Mouse (Mus musculus): Measurements from ENCODE around the gene Rbpj. TPM values are rescaled to one million over a fixed set of nuclear protein-coding genes. Genes with fewer than 3 reads are reported as not detected.

The Rbpj gene
- total and polyA plus RNA-seq, 3 experiments = 7.9 to 40.7 (median 25.8) TPM

DNA sequence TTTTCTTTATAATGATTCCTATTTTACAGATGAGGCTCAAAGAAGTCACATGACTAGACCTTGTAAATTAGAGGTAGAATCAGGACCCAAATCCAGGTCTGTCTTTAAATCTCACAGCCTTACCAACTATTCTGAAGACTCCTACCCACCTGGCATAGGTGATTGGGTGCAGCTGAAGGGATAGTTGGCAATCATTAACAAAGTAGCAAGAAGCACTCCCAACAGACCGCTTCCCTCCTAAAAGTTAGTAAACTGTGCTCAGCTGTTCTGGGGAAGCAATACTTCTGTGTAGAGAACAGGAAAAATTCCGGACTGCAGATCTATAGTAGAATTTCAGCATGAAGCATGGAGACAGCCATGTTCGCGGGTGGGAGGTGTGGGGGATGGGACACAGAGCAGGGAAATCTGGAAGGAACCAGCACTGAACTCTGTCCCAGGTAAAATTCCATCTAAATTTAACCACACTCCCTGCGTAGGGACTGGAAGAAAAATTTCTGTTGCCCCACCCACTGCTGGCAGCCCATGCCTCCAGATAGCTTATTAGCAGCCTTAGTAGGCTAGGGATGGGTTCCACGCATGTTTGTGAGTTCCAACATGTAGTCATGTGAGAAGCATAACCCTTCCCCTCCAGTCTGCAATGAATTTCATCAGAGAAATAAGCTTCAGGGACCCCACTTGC lies 3.3 kb downstream of the Rbpj start:
- no peak for DNase-seq

DNA sequence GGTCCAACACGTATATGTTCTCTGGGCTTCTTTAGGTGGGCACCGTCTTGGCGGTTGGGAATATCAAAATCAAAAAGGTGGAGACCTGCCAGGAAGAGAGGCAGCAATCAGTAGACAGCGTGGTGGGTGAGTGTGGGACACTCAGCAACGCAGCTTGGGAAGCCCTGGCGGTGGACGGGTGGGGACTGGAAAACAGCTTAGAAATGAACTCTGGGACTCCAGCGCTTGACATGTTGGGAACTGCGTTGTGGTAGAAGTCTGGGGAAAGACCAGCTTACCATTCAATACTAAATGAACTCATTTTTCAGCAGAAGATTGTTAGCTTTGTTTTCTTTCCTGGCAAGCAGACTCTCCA lies 3.8 kb downstream of the Rbpj start:
- DNase-seq = no peak

DNA sequence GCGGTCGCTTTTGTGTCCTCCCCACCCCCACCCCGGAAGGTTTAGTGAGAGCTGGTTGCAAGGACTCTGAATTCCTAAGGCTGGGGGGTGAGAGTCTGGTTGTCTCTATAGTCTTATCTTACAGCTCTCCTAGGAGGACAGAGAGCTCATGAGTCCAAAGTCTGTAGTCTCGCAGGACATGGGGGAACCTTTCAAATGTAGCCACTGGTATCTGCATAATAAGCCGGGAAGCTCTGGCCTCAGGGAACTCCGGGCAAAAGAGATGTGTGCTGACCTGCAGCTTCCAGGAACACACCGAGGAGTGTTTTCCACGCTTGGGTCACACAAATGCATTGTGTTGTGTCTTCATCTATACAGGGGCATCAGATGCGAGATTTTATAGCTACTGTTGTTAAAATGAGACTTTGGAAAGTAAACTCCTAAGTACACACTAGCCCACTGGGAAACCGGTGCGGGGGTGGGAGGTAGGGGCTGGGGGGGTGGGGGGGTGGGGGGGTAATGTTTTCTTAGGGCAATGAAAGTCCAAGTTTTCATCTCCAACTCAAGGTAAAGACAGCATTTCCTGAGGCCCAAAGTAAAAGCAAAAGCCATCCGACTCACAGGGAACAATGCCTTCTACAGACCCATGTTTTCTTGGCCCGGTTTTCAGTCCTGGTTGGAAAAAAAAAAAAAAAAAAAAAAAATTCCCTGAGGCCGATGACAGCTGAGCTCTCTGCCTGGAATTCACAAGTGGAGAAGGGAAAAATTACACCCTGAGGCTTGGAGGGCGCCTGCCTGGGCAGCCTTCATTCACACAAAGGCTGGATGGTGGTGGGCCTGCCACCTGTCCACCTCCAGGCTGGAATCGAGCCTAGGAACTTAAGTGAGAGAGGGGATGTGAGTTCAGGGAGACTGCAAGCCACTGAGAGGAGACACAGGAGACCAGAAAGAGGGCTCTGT lies 4.5 kb downstream of the Rbpj start:
- DNase-seq = no peak

DNA sequence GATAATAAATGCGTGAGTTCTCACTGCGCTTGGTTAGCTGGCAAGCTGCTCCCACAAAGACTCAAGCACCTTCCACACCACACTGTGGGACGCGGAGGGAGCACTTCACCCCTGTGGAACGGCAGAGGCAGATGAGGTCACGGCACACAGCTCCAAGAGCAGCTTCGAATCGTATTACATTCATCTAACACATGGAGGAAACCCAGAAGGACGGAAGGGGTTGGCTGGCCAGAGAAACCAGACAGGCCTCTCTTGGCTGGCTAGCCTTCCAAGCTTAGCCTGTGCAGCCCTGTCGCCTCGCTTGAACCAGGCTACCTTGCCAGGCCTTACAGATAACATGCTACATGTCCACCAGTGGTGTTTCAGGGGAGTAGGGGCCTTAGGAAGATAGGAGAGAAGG lies 6.5 kb downstream of the Rbpj start:
- DNase-seq = no peak

DNA sequence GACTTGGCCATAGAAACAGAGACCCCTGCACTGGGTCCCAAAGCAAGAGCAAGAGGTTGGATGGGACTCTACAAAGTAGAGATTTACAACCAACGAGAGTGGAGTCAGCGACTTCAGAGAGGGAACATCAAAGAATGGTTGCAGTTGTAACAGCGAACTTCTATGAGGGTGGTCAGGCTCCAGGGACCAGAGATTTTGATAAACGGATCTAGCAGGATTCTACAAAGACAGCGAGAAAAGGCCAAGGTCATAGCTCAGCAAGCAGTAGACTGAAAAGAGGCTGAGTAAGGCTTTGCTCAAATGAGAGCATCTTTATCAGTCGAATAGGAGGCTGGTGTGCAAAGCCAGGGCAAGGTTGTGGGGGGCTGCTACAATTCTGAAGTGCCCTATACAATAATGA lies 13.2 kb downstream of the Rbpj start:
- DNase-seq = peak; percentile 68

DNA sequence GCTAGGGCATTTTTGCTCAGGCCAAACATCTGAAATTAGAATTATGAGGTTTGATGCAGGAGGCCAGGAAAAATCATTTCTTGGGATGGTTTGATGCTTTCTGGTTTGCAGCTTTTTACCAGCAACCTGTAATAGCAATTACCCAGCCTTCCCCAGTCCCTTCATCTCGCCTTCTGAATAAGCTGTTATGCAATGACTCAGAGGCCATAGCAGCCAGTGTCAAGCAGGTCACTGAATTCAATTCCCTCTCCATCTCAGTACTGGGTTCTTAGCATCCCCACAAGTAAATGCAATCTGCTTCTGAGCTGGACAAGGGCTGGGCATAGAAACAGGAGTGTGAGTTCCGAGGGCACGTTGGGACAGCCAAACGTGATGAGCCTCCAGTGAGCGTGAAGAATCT lies 13.9 kb downstream of the Rbpj start:
- peak; percentile 58 for DNase-seq

DNA sequence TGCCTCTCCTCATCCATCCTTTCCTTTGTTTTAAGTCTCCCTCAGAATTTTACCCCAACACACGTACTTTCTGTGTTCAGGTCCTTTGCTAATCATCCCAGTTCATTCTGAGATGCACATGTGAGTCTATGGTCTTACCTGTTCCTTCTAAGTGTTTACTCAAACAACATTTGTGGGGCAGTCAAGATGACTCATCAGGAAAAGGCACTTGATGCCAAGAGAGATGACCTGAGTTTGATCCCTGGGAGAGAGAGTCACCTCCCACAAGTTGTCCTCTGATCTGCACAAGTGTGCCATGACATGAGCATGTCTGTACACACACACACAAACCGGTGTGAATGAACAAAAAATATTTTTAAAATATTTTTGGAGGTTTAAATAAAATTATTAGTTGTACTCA lies 15.1 kb downstream of the Rbpj start:
- no peak for DNase-seq

DNA sequence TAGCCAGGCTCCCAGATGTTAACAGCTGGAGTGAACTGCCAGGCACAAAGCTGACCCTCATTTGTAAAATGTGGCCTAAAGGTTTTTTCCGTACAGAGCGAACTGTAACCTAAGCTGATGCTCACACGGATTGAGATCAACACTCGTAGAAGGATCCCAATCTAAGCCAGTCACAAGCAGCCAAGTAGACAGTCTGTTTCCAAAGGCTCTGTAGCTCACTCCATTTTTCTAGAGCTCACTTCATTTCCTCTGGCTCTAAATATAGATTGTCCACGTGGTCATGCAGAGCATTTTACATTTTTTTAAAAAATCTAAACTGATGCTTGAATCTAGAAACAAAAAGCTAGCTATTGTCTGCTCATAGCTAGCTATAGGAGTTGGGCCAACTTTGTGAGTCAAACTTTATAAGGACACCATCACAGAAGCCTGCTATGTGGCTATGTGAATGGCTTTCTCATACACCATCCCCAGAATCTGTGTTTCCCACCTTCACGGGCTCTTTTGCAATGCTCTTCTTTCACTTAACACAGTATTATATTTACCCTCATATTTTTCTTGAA lies 19.2 kb downstream of the Rbpj start:
- no peak for DNase-seq

DNA sequence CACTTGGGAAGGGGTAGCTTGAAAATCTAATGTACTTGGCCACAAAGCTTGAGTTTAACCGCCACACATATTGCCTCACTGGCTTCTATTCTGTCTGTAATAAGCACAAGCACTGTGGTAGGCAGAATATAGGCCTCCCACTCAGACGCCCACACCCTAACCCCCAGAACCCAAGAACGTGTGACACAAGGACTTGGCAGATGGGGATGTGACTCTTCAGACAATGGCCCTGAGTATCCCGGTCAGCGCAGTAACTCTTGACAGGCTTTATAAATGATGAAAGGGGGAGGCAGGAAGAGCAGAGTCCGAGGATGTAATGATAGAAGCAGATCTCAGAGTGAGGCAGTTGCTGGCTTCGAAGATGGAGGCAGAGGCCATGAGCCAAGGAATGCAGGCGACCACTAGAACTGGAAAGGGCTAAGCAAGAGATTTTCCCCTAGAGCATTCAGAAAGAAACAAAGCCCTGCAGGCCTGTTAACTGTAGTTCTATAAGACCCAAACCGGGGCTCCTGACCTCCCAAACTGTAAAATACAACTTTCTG lies 20.1 kb downstream of the Rbpj start:
- DNase-seq = peak; percentile 60

DNA sequence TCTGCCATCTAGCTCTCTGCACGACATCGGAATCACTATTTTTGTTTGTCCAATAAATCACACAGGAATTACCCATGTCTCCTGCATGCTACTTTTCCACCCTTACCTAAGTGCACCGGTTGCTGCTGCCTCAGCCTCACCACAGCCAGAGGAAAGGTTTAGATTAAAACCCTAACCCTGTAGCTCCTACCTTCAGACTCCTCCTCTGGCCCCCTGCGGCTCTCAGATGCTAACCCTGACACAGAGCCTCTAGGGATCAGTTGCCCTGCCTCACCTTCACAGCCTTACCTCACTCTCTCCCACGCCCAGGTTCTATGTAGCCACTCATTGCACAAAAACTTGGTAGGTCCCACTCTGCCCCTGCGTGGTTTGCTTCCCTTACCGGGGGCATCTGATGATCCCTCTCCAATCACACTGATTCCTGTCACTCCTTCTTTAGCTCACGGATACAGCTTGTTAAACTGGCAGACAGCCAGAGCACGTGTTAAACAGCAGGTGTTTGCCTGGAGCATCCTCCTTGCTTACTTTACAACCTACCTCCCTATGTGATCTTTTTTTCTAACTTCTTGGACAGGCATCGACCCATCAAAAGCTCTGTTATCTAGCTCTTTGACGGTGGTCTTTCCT lies 21.1 kb downstream of the Rbpj start:
- DNase-seq = no peak

DNA sequence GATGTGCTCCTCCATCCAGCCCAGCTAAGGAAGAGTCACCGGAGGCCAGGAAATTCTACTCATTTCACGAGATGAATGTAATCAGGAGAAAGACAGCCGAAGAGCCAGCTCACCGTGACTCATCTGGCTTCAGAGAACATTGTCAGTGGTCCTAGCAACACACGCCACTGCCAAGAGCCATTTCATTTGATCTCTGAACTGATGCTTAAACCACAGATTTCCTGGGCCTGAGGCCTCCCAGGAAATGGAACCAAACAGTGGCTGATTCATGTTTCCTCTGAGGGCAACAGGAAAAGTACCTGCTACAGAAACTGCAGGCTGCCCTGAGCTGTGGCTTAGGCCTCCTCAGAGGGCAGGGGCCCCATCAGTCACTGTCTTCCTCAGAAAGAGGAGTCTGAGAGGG lies 24.7 kb downstream of the Rbpj start:
- peak; percentile 85 for DNase-seq

DNA sequence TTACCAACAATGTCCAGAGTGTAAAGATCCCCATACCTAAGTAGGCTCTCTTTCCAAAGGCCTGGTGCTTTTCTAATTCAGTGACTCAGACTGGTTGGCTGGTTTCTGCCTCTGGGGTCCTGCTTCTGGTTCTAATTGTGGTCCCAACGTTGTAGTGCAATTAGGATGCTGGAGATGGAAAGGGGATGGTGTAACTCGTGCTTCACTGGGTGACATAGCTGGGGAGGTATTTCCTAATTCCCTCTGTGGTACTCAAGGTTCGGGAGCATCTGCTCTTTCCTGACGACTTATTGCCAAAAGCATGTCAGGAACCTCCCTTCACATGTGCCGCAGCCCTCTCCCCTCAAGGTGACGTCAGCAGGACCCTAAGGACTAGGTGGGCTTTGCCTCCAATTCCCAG lies 27.8 kb downstream of the Rbpj start:
- no peak for DNase-seq

DNA sequence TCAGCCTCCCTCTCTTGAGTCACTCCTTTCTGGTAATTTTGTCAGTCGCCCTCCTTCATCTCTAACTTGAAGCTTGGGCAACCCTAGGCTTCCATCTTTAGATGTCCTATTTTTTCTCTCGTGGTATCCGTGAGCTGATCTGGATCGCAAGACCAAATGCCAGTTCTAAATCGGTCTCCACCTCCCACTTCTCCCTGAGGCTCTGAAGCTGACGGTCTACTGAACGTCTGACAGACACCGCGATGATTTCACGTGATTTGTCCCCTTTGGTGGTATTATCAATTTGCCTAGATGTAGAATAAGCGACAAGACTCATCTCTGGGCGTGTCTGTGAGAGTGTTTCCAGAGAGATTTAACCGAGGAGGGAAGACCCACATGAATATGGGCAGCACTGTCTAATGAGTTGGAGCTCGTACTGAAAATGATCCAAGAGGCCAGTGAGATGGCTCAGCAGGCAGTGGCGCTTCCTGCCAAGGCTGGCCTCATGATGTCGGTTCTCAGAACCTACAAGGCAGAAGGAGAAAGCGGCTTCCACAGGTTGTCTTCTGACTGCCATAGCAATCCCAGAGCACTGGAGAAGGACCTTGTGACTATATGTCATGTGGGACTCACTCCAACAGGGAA lies 28.7 kb downstream of the Rbpj start:
- DNase-seq = no peak

DNA sequence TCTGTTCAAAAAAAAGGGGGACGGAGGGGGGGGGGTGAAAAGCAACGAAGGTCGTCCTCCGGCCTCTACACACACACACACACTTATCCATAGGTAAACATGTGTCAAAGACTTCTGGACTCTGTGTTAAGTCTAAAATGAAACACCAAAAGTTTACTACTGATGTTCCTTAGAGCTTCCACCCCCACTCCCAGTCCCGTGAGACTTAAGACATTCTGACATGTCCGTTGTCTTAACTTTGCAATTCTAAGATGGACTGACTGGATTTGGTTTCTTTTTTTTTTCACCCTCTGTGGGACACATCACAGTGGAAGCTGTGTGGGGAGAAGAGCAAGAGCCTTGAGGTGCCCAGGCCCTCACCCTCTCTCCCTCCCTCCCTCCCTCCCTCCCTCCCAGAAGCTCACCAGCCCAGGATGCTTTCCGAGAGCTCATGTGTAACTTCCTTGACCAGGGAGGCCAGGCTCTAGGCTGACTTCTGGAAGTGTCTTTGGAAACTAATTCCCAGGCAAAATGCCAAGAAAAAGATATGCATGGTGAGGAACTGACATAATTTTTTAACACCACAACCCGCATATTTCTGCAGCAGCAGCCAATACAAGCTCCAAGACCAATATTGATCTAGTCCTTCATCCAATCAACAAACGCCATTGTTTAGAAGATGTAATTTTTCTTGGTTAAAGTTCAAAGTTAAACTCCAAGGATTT lies 31.0 kb downstream of the Rbpj start:
- DNase-seq = no peak

DNA sequence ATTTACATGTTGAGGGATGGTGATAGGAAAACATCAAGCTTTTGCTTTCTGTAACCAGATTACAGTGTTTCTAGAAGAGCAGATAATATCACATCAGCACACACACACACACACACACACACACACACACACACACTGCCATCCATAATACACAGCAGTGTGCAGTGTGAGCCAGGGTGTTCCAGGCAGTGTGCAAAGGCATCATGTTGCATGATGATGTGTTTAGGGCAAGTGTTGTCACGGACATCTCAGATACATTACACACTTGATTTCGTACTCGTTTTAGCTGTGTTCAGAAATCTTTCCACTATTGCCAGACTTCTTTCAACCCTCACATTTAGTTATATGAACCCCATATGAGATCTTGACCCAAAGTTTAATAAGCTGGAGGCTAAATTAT lies 33.6 kb downstream of the Rbpj start:
- no peak for DNase-seq

DNA sequence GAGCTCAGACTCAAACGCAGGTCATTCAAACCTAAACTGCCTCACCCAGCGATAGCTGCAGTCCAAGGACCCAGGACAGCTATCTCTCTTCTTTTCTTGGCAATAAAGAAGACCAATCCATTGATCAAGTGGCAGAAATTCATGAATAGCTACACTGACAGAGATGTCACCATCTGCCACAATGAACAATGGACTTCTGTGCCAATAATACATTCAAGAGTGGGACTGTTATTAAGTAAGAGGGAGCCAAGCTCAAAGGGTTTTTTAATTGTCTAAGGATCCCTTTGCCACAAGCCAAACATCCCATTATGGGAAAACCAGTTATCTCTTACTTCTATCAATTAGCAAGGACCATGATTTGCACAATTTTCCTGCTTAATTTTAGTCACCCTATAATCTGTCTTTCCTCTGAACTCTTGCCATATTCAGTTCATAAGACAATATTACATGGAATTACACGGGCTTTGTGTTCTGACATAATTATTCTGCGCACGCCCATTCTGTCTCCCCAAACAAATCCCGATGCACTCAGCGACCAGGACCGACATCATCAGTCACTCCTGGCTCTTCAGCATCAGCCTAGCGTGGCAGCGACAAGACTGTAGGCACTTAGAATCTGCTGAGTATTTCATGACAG lies 34.7 kb downstream of the Rbpj start:
- DNase-seq = no peak

DNA sequence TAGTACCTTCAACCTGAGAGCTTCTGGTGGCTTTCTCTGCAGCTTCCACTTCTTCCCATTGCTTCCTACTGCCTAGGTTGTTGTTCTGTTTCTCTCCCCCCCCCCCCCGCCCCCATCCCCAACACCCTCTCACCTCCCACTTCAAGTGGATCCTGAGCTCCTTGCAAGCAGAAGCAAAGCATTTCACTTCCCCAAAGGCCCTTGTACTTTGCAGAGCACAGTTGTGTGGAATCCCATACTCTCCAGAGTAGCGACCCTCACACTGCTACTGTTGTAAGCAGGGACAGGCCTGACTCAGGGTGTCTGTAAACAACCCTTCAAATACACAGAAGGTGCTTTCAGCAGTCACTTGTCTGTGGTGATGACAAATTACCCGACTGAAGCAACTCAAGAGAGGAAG lies 37.3 kb downstream of the Rbpj start:
- DNase-seq = no peak

DNA sequence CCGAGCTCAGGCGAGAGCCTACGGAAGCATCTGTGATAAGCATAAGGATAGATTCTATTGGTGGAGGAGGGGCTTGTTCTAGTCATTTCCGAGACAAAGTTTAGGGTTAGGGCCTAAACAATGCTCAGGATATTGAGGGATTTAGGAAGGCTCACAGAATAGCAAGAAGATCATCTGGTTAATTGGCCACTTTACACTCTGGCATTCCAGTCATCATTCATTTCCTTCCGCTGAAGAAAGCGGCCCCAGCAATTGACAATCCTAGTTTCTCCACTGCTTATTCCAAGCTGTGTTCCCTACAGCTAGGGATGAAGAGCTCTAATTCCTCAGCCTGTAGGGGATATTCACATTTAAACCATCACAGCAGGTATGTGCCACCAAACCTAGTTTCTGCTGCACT lies 39.8 kb downstream of the Rbpj start:
- DNase-seq = no peak

DNA sequence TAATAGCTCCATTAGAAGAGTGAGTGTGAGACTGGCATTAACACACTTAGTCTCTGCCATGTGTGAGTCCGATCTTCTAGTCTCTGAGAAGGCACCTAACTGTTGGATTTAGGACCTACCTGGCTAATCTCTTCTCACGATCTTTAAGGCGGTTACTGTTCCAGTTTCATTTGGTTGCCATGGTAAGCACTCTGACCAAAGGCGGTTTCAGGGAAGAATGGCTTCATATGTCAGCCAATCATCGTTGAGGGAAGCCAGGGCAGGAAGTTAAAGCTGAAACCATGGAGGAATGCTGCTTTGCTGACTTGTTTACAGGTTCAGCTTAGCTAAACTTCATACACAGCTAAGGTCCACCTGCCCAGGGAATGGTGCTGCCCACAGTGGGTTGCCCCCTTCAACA lies 41.4 kb downstream of the Rbpj start:
- no peak for DNase-seq

DNA sequence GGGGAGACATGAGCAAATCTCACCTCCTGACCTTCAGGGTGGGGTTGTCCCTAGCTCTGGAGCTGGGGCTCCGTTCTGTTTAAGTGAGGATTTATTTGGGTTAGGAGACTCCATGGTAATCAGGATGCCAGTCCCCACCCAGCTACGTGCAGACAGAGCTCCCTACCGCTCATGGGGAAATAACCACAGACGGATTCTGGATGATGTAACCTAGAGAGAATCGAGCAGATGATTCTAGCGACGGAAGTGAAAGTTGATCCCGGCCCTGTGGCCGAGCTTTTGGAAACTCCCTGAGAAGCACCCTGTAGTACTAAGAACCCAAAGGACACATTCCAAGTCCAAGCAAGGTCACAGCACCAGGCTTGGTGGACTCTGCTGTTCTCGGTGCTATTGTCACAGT lies 43.5 kb downstream of the Rbpj start:
- peak; percentile 30 for DNase-seq

DNA sequence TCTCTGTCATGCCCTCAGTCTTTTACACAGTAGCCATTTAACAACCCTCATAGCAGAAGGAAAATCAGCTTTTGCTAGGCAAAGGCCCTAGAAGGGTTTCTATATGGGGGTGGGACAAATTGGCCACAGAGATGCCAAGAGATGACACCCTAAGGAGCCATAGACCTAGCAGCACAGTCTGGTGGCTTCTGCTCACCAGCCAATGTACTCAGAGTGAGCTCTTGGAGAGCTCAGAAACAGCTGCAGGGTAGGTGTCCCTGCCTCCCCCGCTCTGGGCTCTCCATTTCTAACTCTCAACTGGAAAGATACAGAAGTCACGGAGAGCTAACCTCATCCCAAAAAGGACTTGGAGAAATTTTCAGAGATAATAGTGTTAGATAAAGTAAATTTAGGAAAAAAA lies 44.0 kb downstream of the Rbpj start:
- DNase-seq = no peak
